Mouse (Mus musculus) megakaryocyte, embryonic 14.5 days (primary cell): Measurements from ENCODE around the gene Paqr7.

ENCODE experiments used
- FLI1 ChIP-seq: IDR thresholded peaks from 2 replicates; pipeline ENCODE4 v1.6.1; 2012; ENCODE audit warnings: low read length, inconsistent platforms, mixed read lengths
- GATA1 ChIP-seq: IDR thresholded peaks from 3 replicates; pipeline ENCODE4 v1.6.1; 2012; ENCODE audit warnings: mixed read lengths, low read length, inconsistent platforms, borderline replicate concordance

GRCm38 (mm10) chr4:134484231-134484630 lies 12.3 kb upstream of the Paqr7 start:
- TF ChIP-seq GATA1 (no peak), FLI1 (no peak)
